Mouse (Mus musculus): ENCODE measurements around the gene Syn2.

GRCm38 (mm10) chr6:115091737-115092136 is 43.0 kb upstream of the Syn2 start:
- TF ChIP-seq GATA1 (IDR thresholded peaks at IDR 0.05; ENCODE audit: borderline replicate concordance, low read length) (no peak), CTCF (IDR thresholded peaks at IDR 0.05; ENCODE audit: low read depth, low read length) (no peak), TAL1 (conservative IDR thresholded peaks at IDR 0.05; ENCODE audit: low read depth, low read length) (no peak), GATA2 (IDR thresholded peaks at IDR 0.05; ENCODE audit: borderline replicate concordance, low read depth, low read length) (no peak)

Data from G1E (cell line).